Mouse (Mus musculus) liver, postnatal 0 days (tissue): Measurements from ENCODE around the gene Eva1c. TPM values are rescaled to one million over a fixed set of nuclear protein-coding genes. Genes with fewer than 3 reads are reported as not detected.

Experiments used
- ATAC-seq: fragments of 200-750 bp; cut with Nextera tagmentation; 2 replicates; pipeline ENCODE4 v1.8.0; 2017; ENCODE audit warnings: mild to moderate bottlenecking, moderate library complexity
- DNase-seq: peaks from one replicate; pipeline ENCODE4 v3.0.0-alpha.2; 2016
- H3K27ac ChIP-seq: fragments of 300-500 bp; sonication (generic); 2 replicates; pipeline ENCODE4 v1.5.1; 2014; ENCODE audit warnings: antibody characterized with exemption, moderate library complexity, mild to moderate bottlenecking, low read depth
- H3K27me3 ChIP-seq: fragments of 300-500 bp; sonication (generic); 2 replicates; pipeline ENCODE4 v1.6.1; 2014; ENCODE audit warnings: low read length, control low read depth, mixed read lengths; ENCODE audit not compliant: insufficient read depth
- H3K36me3 ChIP-seq: fragments of 300-500 bp; sonication (generic); replicated peaks from 2 replicates; pipeline ENCODE4 v1.6.1; 2014; ENCODE audit warnings: mild to moderate bottlenecking, control low read depth, low read length, moderate library complexity, mixed read lengths; ENCODE audit not compliant: insufficient read depth
- H3K4me1 ChIP-seq: fragments of 300-500 bp; sonication (generic); 2 replicates; pipeline ENCODE4 v1.6.1; 2014; ENCODE audit warnings: antibody characterized with exemption, mild to moderate bottlenecking, control low read depth; ENCODE audit not compliant: insufficient read depth
- H3K4me2 ChIP-seq: fragments of 300-500 bp; sonication (generic); 2 replicates; pipeline ENCODE4 v1.6.1; 2014; ENCODE audit warnings: low read depth, mild to moderate bottlenecking, low read length, moderate library complexity, mixed read lengths
- H3K4me3 ChIP-seq: fragments of 300-500 bp; sonication (generic); 2 replicates; pipeline ENCODE4 v1.5.1; 2014; ENCODE audit warnings: low read depth, low read length
- H3K9ac ChIP-seq: fragments of 300-500 bp; sonication (generic); replicated peaks from 2 replicates; pipeline ENCODE4 v1.6.1; 2014; ENCODE audit warnings: mild to moderate bottlenecking, moderate library complexity
- H3K9me3 ChIP-seq: fragments of 300-500 bp; sonication (generic); 2 replicates; pipeline ENCODE4 v1.6.1; 2016; ENCODE audit warnings: mild to moderate bottlenecking, control low read depth, low read length, mixed read lengths
- CTCF ChIP-seq: sonication (generic); IDR thresholded peaks from 2 replicates; pipeline ENCODE4 v1.5.1; 2016; ENCODE audit warnings: antibody characterized with exemption, low read depth
- EP300 ChIP-seq: IDR thresholded peaks from 2 replicates; pipeline ENCODE4 v1.6.1; 2016; ENCODE audit warnings: antibody characterized with exemption, low read depth, mild to moderate bottlenecking
- WGBS: fragments of 180-500 bp; shearing (Covaris S2); extraction: QIAGEN DNeasy Blood & Tissue Kit; methylation state at CpG from one replicate; pipeline ENCODE4 v1.1.7; 2014; ENCODE audit not compliant: insufficient replicate concordance; 5-methylcytosine and 5-hydroxymethylcytosine counted together
- polyA plus RNA-seq: library from polyadenylated mRNA; unstranded; fragments of >200 nt; fragmentation: Nextera tagmentation; extraction: Ambion mirVana; gene quantifications from 2 replicates; pipeline ENCODE4 v1.2.1, GENCODE M21; 2015

The Eva1c gene
- polyA plus RNA-seq, 1 experiment from 2014 or later, result 1.1 TPM

GRCm38 (mm10) chr16:90851621-90852334 lies 25.3 kb downstream of the Eva1c start:
- WGBS, result 65% methylated on average over 11 of the region's 11 CpGs

GRCm38 (mm10) chr16:90856552-90857200 lies 30.2 kb downstream of the Eva1c start:
- H3K9me3 ChIP-seq, result no peaks in the 10 kb centered on the region
- no peak overlapping the region for H3K4me3 ChIP-seq
- no peak for DNase-seq
- peak; percentile 61 for ATAC-seq
- no peak for TF ChIP-seq CTCF
- TF ChIP-seq EP300, result no peak
- no peak overlapping the region for H3K4me2 ChIP-seq
- no peaks in the 10 kb centered on the region for H3K27me3 ChIP-seq
- no peak overlapping the region for H3K27ac ChIP-seq
- H3K4me1 ChIP-seq, result peaks cover 3% of the 10 kb centered on the region
- WGBS, result 73% methylated on average over 6 of the region's 6 CpGs
- H3K9ac ChIP-seq, result no peak overlapping the region
- H3K36me3 ChIP-seq, result no peaks in the 10 kb centered on the region

More at GRCm38 (mm10) chr16:90851621-90852334, 25.3 kb downstream of the Eva1c start:
- no peak for TF ChIP-seq CTCF
- TF ChIP-seq EP300, result no peak
- Histone ChIP-seq H3K4me2 (no peak overlapping the region), H3K9me3 (no peaks in the 10 kb centered on the region), H3K4me3 (no peak overlapping the region), H3K36me3 (no peaks in the 10 kb centered on the region), H3K27ac (no peak overlapping the region), H3K9ac (no peak overlapping the region), H3K4me1 (peaks cover 2% of the 10 kb centered on the region), H3K27me3 (no peaks in the 10 kb centered on the region)
- ATAC-seq, result no peak
- no peak for DNase-seq

- TF ChIP-seq CTCF (no peak), EP300 (no peak)
- H3K4me3 ChIP-seq, result no peak overlapping the region
- WGBS, result 75% methylated on average over 4 of the region's 4 CpGs
- H3K36me3 ChIP-seq, result no peaks in the 10 kb centered on the region
- DNase-seq (no peak), ATAC-seq (no peak)
- H3K27me3 ChIP-seq, result no peaks in the 10 kb centered on the region
- H3K4me1 ChIP-seq, result peaks cover 5% of the 10 kb centered on the region
- H3K4me2 ChIP-seq, result no peak overlapping the region
- no peak overlapping the region for H3K27ac ChIP-seq
- H3K9ac ChIP-seq, result no peak overlapping the region
- no peaks in the 10 kb centered on the region for H3K9me3 ChIP-seq
These were observed 31.7 kb downstream of the Eva1c start for GRCm38 (mm10) chr16:90858206-90858605.

- H3K9me3 ChIP-seq, result no peaks in the 10 kb centered on the region
- H3K27me3 ChIP-seq, result no peaks in the 10 kb centered on the region
- DNase-seq (no peak), ATAC-seq (no peak)
- H3K4me1 ChIP-seq, result peaks cover 2% of the 10 kb centered on the region; the same call in 1 of the 2 replicates
- H3K4me3 ChIP-seq, result no peak overlapping the region
- WGBS, result 61% methylated on average over 3 of the region's 3 CpGs
- no peaks in the 10 kb centered on the region for H3K36me3 ChIP-seq
- no peak overlapping the region for H3K9ac ChIP-seq
- TF ChIP-seq EP300, result no peak
- TF ChIP-seq CTCF, result no peak
- H3K4me2 ChIP-seq, result no peak overlapping the region
- no peak overlapping the region for H3K27ac ChIP-seq
These were observed 36.5 kb downstream of the Eva1c start for GRCm38 (mm10) chr16:90863036-90863435.

- no peak overlapping the region for H3K4me2 ChIP-seq
- H3K36me3 ChIP-seq, result no peaks in the 10 kb centered on the region
- H3K27ac ChIP-seq, result no peak overlapping the region
- no peak overlapping the region for H3K4me3 ChIP-seq
- ATAC-seq (no peak), DNase-seq (no peak)
- H3K9me3 ChIP-seq, result no peaks in the 10 kb centered on the region
- TF ChIP-seq EP300 (no peak), CTCF (no peak)
- H3K4me1 ChIP-seq, result peaks cover 2% of the 10 kb centered on the region; the same call in 1 of the 2 replicates
- no peak overlapping the region for H3K9ac ChIP-seq
- 71% methylated on average over 10 of the region's 10 CpGs for WGBS
- H3K27me3 ChIP-seq, result no peaks in the 10 kb centered on the region
These were observed 37.0 kb downstream of the Eva1c start for GRCm38 (mm10) chr16:90863468-90864046.

- H3K9ac ChIP-seq, result no peak overlapping the region
- no peak overlapping the region for H3K4me2 ChIP-seq
- peaks cover 2% of the 10 kb centered on the region; the same call in 1 of the 2 replicates for H3K4me1 ChIP-seq
- H3K36me3 ChIP-seq, result no peaks in the 10 kb centered on the region
- no peak overlapping the region for H3K27ac ChIP-seq
- ATAC-seq (no peak), DNase-seq (no peak)
- H3K4me3 ChIP-seq, result no peak overlapping the region
- H3K27me3 ChIP-seq, result no peaks in the 10 kb centered on the region
- H3K9me3 ChIP-seq, result no peaks in the 10 kb centered on the region
- WGBS, result 75% methylated on average over 7 of the region's 7 CpGs
- TF ChIP-seq CTCF, result no peak
- no peak for TF ChIP-seq EP300
These were observed 38.2 kb downstream of the Eva1c start for GRCm38 (mm10) chr16:90864693-90865092.
